Mouse (Mus musculus) cerebellum, adult 9-10 months (tissue): ENCODE measurements around the gene Krtap15.
A peak's percentile ranks its signal among the peaks of the same experiment; 100 is the strongest.

ENCODE experiments used
- DNase-seq: peaks from one replicate; pipeline ENCODE4 v3.0.0; 2022

Krtap15 gene

DNA sequence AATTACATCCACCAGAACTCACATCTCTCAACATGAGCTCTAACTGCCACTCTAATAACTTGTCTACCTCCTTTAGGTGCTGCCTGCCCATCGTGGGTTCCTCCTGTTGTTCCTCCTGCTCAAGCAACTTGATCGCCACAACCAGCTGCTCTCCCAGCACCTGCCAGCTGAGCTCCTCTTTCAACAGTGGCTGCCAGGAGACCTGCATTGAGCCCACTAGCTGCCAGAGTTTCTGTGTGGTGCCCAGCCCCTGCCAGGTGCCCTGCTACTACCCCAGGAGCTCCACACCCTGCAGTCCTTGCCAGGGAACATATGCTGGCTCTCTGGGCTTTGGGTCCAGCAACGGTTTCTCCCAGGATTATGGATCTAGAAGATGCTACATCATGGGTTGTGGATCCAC, at the start of gene Krtap15:
Gene Krtap15, plus strand, starts transcription at position 150 of the 400 bp plus-strand sequence.
- no peak for DNase-seq

DNA sequence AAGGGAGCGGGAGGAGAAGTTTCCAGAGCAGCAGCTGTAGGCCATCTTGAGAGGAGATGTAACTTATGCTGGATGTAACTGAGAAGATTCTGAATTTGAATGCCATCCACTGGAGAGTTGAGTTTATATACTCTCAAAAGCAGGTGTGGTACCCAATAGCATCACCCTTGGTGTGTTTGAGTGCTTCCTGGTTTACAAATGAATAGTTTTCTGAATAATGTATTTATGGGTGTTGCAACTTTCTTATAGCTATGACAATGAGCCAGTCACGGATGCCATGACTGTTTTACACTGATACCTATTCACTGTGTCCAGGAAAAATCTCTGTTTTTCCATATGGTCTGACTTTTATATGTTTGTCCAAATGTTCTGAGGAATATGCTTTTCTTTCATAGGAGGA, 45.9 kb upstream of the Krtap15 start, which contains the start of gene 2310057N15Rik:
Gene 2310057N15Rik, minus strand, starts transcription at position 101 of the 400 bp plus-strand sequence.
- no peak for DNase-seq

DNA sequence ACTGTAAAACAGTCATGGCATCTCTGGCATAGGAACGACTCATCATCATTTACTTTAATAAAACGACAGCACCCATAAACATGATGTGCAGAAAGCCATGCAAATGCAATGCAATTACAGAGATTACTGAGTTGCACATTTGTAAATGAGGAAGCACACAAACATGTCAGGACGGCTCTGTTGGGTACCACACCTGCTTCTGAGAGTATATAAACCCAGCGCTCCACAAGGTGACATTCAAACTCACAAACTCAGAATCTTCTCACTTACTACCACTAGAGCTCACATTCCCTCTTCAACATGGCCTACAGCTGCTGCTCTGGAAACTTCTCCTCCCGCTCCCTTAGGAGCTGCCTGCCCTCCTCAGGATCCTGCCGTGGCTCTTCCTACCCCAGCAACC, 42.4 kb upstream of the Krtap15 start, which contains the start of gene Gm5965:
Gene Gm5965, plus strand, starts transcription at position 301 of the 400 bp plus-strand sequence.
- DNase-seq: no peak

DNA sequence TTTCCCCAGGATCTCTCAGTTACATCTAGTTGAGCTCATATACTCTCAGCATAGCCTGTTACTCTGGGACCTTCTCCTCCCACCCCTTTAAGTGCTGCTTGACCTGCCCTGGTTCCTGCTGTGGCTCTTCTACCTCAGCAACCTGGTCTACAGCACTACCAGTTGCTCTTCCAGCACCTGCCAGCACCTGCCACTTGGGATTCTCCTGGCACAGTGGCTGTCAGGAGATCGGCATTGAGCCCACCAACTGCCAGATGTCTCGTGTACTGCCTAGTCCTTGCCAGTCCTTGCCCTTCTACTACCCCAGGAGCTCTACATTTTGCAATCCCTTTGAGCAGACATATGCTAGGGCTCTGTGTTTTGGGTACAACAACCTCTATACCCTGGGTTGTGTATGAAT, 33.2 kb upstream of the Krtap15 start:
- DNase-seq: no peak

DNA sequence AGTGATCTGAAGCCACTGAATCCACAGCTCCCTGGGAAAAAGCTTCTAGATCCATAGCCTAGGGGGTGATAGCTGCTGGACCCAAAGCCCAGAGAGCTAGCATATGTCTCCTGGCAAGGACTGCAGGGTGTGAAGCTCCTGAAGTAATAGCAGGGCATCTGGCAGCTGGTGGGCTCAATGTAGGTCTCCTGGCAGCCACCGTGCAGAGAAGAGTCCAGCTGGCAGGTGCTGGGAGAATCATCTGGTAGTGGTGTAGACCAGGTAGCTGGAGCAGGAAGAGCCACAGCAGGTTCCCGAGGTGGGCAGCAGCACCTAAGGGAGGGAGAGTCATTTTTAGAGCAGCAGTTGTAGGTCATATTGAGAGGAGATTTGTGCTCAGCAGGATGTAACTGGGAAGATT, 8.2 kb upstream of the Krtap15 start, which contains the start of gene Gm20741:
Gene Gm20741, minus strand, starts transcription at position 394 of the 400 bp plus-strand sequence.
- peak; percentile 72 for DNase-seq

DNA sequence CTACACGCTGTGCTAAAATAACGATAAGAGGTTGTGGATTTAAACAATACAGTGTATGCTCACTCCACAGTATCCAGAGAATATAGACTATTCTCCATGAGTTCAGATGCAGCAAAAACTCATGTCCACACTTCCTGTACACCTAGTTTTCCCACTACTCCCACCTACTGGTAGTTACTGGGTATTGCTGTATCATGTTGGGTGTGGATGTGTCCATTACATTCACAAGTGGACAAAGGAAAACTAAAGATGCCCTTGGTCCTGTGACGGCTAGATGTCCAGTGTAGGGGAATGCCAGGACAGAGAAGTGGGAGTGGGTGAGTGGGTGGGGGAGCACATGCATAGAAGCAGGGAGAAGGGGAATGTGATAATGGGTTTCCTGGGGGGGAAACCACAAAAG, 3.7 kb downstream of the Krtap15 start:
- peak; percentile 22 for DNase-seq

DNA sequence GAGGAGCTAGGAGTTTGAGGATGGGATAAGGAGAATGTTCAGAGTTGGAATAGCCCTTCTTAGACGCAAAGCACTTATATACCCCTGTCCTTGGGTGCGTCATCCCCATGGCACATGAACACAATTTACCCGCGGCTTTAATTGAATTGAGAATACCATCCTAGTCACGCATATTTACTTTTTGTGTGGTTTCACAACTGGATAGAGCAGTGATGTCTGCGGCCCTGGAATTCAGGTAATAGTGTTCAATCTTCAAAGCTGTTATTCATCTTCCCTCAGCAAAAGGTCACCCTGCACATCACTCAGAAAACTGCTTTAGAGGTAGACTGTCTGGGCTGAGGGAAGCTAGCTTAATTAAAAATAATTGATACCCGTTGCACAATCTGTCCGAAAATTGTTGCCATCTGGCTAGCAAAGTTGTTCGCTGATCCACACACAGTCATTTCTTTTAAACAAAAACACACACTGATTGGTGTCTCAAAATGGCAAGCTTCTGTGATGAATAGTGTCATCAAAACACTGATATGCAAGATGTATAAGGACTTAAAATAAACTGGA, 6.2 kb downstream of the Krtap15 start, which contains the start of gene Krtap14:
Gene Krtap14, minus strand, starts transcription at position 51 of the 558 bp plus-strand sequence.
- no peak for DNase-seq

DNA sequence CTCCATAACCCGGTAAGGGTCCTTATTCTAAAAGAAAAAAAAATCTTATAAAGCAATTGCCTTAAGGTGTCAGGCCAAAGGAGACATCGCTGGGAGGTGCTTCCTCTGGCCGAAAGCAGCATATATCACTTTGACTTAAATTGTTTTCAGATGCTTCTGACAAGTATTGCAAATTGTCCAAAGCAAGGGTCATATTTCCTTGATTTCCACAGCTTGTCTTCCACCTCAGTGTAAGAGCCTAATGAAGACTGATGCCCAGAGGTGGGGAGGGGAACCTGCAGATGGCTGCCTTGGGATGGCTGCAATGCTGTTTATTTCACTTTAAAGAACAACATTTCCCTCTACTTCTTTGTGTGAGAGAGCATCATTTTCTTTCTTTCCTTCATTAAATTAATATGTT, 7.0 kb downstream of the Krtap15 start:
- no peak for DNase-seq

DNA sequence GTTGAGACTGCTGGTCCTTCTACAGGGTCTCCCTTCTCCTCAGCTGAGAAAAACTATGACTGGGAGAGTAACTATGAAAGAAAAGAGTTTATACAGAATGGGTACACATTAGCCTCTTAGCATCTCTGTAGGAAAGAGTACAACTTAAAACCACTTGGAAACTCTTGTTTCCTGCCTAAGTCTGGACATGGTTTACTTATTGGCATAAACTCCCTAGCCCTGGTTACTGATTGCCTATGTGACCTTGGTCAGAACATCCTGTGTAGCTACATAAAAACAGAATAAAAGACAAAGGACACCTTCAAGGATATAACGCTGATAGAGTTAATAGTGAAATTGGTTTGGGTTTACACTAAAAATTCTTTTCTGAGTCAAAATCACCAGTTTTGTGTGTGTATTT, 27.3 kb downstream of the Krtap15 start:
- no peak for DNase-seq

DNA sequence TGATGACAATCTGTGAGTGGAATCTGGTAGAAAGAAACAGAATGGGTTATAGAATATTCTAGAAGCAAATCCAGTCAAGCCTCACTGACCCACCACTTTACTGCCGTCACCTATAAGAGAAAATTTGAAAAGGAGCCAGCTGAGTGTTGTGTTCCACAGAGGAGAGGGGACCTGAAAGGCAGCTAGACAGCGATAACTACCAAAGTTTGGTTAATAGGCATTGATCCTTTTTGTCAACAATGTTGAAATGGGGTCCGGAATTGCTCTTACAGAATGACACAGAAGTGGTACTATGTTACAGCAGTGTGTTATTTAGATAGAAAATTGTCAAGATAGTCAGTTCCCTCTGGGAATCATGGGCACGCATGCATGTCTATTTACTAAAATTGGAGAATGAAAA, 28.5 kb downstream of the Krtap15 start:
- DNase-seq: no peak

DNA sequence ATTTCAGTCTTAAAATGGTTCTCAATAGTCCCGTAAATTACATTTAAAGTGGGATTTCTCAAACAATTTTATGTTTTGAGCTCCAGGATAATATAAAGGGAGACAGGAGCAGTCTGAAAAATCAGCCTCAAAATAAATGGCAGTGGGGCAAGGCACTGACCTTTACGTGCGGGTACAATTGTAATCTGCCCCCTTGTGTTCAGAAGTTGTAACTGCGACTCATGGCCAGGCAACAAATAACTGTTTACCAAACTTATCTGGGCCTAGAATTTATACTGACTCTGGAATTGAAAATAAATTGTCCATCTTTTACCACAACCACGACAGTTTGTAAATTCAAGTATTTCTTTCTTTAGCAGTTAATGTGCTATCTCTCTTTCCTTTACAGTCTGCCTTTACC, 31.4 kb downstream of the Krtap15 start:
- DNase-seq: peak; percentile 1

DNA sequence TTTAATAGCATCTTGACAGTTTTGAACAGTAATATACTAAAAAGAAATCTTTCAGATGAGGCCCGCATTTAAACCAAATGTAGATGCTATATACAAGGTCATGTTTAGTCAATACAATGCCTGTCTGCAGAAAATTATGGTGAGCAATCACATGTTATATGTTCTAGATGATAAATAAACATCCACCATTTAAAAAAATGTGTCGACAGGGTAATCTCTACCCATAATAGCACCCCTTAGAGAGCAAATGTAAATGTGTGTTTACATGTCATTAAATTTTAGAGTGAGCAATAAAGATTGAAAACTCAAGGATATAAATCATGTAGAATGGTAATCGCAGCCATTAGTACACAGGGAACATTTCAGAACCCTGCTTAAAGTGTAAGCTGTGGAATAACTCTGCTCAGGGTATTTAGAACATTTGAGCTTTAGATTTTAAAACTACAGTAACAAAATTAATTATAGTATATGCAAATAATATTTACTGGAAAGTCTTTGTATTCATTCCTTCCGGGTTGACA, 44.9 kb downstream of the Krtap15 start:
- no peak for DNase-seq

DNA sequence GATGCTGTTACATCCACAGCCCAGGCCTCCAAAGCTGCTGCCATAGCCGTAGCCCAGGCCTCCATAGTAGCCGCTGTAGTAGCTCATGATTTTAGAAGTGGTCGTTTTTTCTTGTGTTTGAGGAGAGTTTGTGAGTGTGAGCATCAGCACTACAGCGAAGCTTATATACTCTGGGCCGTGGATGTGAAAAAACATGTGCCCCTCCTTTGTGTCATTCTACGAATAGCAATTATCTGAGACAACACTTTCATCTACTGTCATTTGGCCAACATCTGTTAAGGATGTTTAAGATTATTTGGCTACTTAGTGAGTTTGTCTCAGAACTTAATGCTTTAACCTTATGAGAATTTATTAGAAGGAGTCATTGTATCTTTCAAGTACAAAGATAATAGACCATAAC, 49.3 kb downstream of the Krtap15 start, which contains the start of gene Krtap19-1:
Gene Krtap19-1, minus strand, starts transcription at position 101 of the 400 bp plus-strand sequence.
- no peak for DNase-seq

DNA sequence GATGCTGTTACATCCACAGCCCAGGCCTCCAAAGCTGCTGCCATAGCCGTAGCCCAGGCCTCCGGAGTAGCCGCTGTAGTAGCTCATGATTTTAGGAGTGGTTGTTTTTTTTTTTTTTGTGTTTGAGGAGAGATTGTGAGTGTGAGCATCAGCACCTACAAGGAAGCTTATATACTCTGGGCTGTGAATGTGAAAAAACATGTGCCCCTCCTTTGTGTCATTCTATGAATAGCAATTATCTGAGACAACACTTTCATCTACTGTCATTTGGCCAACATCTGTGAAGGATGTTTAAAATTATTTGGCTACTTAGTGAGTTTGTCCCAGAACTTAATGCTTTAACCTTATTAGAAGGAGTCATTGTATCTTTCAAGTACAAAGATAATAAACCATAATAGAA, 54.2 kb downstream of the Krtap15 start, which contains the start of gene Krtap19-2:
Gene Krtap19-2, minus strand, starts transcription at position 101 of the 400 bp plus-strand sequence.
- DNase-seq: no peak

DNA sequence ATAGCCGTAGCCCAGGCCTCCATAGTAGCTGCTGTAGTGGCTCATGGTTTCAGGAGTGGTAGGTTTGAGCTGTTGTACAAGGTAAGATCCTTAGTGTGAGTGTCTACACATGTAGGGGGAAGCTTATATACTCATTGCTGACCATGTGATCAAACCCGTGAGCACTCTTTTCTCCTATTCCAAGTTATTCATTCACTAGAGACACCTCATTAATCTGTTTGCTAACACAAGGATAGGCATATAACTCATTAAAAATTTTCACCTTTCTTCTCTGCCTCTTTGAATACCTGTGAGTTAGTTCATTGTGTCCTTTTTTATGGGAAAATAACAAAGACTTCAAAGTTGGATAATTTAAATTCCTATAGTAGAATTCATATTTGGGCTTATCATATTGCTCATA, 57.9 kb downstream of the Krtap15 start, which contains the start of gene Krtap19-3:
Gene Krtap19-3, minus strand, starts transcription at position 101 of the 400 bp plus-strand sequence.
- no peak for DNase-seq
